Mouse (Mus musculus): ENCODE data around the gene BC016579. TPM values are rescaled to one million over a fixed set of nuclear protein-coding genes. Genes with fewer than 3 reads are reported as not detected.

The BC016579 gene
- polyA plus RNA-seq, 1 experiment from 2014 or later: not detected

GRCm38 (mm10) chr16:45613247-45613646, 40.6 kb downstream of the BC016579 start:
- ATAC-seq (replicated peaks; ENCODE audit: insufficient number of reproducible peaks, insufficient read depth, low FRiP score, low read depth): no peak
- no peak overlapping the region for H3K4me3 ChIP-seq
- H3K4me1 ChIP-seq (replicated peaks): no peaks in the 10 kb centered on the region
- H3K9me3 ChIP-seq (replicated peaks): no peaks in the 10 kb centered on the region
- H3K27ac ChIP-seq: no peak overlapping the region
- no peaks in the 10 kb centered on the region for H3K36me3 ChIP-seq
- no peaks in the 10 kb centered on the region for H3K27me3 ChIP-seq
- H3K9ac ChIP-seq: no peak overlapping the region
- 74% methylated on average over 2 of the region's 2 CpGs for WGBS
- H3K4me2 ChIP-seq: no peak overlapping the region

GRCm38 (mm10) chr16:45610267-45610666, 43.6 kb downstream of the BC016579 start, which contains the start of gene Gcsam:
TSS of gene Gcsam (plus strand) at chr16:45610380.
- no peaks in the 10 kb centered on the region for H3K9me3 ChIP-seq (replicated peaks)
- no peak within 1 kb of the TSS for H3K4me3 ChIP-seq
- no peaks in the 10 kb centered on the region for H3K4me1 ChIP-seq (replicated peaks)
- H3K27me3 ChIP-seq: no peaks in the 10 kb centered on the region
- WGBS: 52% methylated on average over 4 of the region's 4 CpGs
- no peak within 1 kb of the TSS for H3K27ac ChIP-seq
- no peak within 1 kb of the TSS for H3K4me2 ChIP-seq
- H3K9ac ChIP-seq: no peak within 1 kb of the TSS
- H3K36me3 ChIP-seq: no peaks in the 10 kb centered on the region
- ATAC-seq (replicated peaks; ENCODE audit: insufficient number of reproducible peaks, insufficient read depth, low FRiP score, low read depth): no peak

- Histone ChIP-seq H3K36me3 (no peaks in the 10 kb centered on the region), H3K4me2 (no peak overlapping the region), H3K4me3 (no peak overlapping the region), H3K4me1 (replicated peaks) (no peaks in the 10 kb centered on the region), H3K27me3 (no peaks in the 10 kb centered on the region), H3K27ac (no peak overlapping the region), H3K9ac (no peak overlapping the region), H3K9me3 (replicated peaks) (no peaks in the 10 kb centered on the region)
- ATAC-seq (replicated peaks; ENCODE audit: insufficient number of reproducible peaks, insufficient read depth, low FRiP score, low read depth): no peak
- 68% methylated on average over 3 of the region's 3 CpGs for WGBS
Observed at GRCm38 (mm10) chr16:45609300-45609699, 44.6 kb downstream of the BC016579 start.

- Histone ChIP-seq H3K4me1 (replicated peaks) (no peaks in the 10 kb centered on the region), H3K9me3 (replicated peaks) (no peaks in the 10 kb centered on the region), H3K9ac (no peak overlapping the region), H3K4me3 (no peak overlapping the region), H3K27me3 (no peaks in the 10 kb centered on the region), H3K27ac (no peak overlapping the region; the same call in 1 of the 2 replicates), H3K4me2 (no peak overlapping the region), H3K36me3 (no peaks in the 10 kb centered on the region)
- ATAC-seq (replicated peaks; ENCODE audit: insufficient number of reproducible peaks, insufficient read depth, low FRiP score, low read depth): no peak
- 38% methylated on average over 4 of the region's 4 CpGs for WGBS
Observed at GRCm38 (mm10) chr16:45608481-45608954, 45.4 kb downstream of the BC016579 start.

- H3K9ac ChIP-seq: no peak overlapping the region
- H3K4me2 ChIP-seq: no peak overlapping the region
- H3K27me3 ChIP-seq: no peaks in the 10 kb centered on the region
- no peak for ATAC-seq (replicated peaks; ENCODE audit: insufficient number of reproducible peaks, insufficient read depth, low FRiP score, low read depth)
- H3K4me3 ChIP-seq: no peak overlapping the region
- H3K36me3 ChIP-seq: no peaks in the 10 kb centered on the region
- H3K4me1 ChIP-seq (replicated peaks): no peaks in the 10 kb centered on the region
- H3K9me3 ChIP-seq (replicated peaks): no peaks in the 10 kb centered on the region
- H3K27ac ChIP-seq: no peak overlapping the region
Observed at GRCm38 (mm10) chr16:45595494-45595893, 58.4 kb downstream of the BC016579 start.

GRCm38 (mm10) chr16:45593656-45594055, 60.2 kb downstream of the BC016579 start:
- H3K27ac ChIP-seq: no peak overlapping the region
- ATAC-seq (replicated peaks; ENCODE audit: insufficient number of reproducible peaks, insufficient read depth, low FRiP score, low read depth): no peak
- no peaks in the 10 kb centered on the region for H3K4me1 ChIP-seq (replicated peaks)
- no peaks in the 10 kb centered on the region for H3K9me3 ChIP-seq (replicated peaks)
- 64% methylated on average over 1 of the region's 1 CpGs for WGBS
- no peak overlapping the region for H3K4me3 ChIP-seq
- no peaks in the 10 kb centered on the region for H3K27me3 ChIP-seq
- H3K9ac ChIP-seq: no peak overlapping the region
- no peak overlapping the region for H3K4me2 ChIP-seq
- no peaks in the 10 kb centered on the region for H3K36me3 ChIP-seq

- no peak overlapping the region for H3K4me3 ChIP-seq
- WGBS: 23% methylated on average over 2 of the region's 2 CpGs
- H3K9me3 ChIP-seq (replicated peaks): no peaks in the 10 kb centered on the region
- no peak overlapping the region for H3K4me2 ChIP-seq
- no peak overlapping the region for H3K9ac ChIP-seq
- no peaks in the 10 kb centered on the region for H3K36me3 ChIP-seq
- ATAC-seq (replicated peaks; ENCODE audit: insufficient number of reproducible peaks, insufficient read depth, low FRiP score, low read depth): no peak
- no peak overlapping the region for H3K27ac ChIP-seq
- no peaks in the 10 kb centered on the region; the same call in 1 of the 2 replicates for H3K27me3 ChIP-seq
- no peaks in the 10 kb centered on the region for H3K4me1 ChIP-seq (replicated peaks)
Observed at GRCm38 (mm10) chr16:45582512-45582911, 71.4 kb downstream of the BC016579 start.

- Histone ChIP-seq H3K4me2 (no peak overlapping the region), H3K9me3 (replicated peaks) (no peaks in the 10 kb centered on the region), H3K4me3 (no peak overlapping the region), H3K27me3 (no peaks in the 10 kb centered on the region; the same call in 1 of the 2 replicates), H3K4me1 (replicated peaks) (no peaks in the 10 kb centered on the region), H3K9ac (no peak overlapping the region), H3K27ac (no peak overlapping the region), H3K36me3 (no peaks in the 10 kb centered on the region)
- 53% methylated on average over 12 of the region's 12 CpGs for WGBS
- ATAC-seq (replicated peaks; ENCODE audit: insufficient number of reproducible peaks, insufficient read depth, low FRiP score, low read depth): no peak
Observed at GRCm38 (mm10) chr16:45579883-45580282, 74.0 kb downstream of the BC016579 start.

Other genes with a start within 250 kb of the BC016579 start
- gene Cd200, start 245.0 kb downstream of the BC016579 start, polyA plus RNA-seq (2015; fragmentation: Nextera tagmentation; extraction: Ambion mirVana): 28.7 and 33.1 TPM in 2 replicates
- not detected in 2 replicates for gene Gm609, start 161.1 kb downstream of the BC016579 start, polyA plus RNA-seq (2015; fragmentation: Nextera tagmentation; extraction: Ambion mirVana)
- gene Gm17783, start 122.0 kb downstream of the BC016579 start, polyA plus RNA-seq (2015; fragmentation: Nextera tagmentation; extraction: Ambion mirVana): not detected in 2 replicates
- not detected in 2 replicates for gene Slc9c1, start 118.8 kb downstream of the BC016579 start, polyA plus RNA-seq (2015; fragmentation: Nextera tagmentation; extraction: Ambion mirVana)
- gene Gcsam, start 43.7 kb downstream of the BC016579 start, polyA plus RNA-seq (2015; fragmentation: Nextera tagmentation; extraction: Ambion mirVana): 0.35 and 0.43 TPM in 2 replicates
- gene Tmprss7, start 39.6 kb upstream of the BC016579 start, polyA plus RNA-seq (2015; fragmentation: Nextera tagmentation; extraction: Ambion mirVana): 0.06 TPM in 1 of 2 replicates, not detected in the other
- gene Tagln3, start 70.5 kb upstream of the BC016579 start, polyA plus RNA-seq (2015; fragmentation: Nextera tagmentation; extraction: Ambion mirVana): 1.8 and 8.2 TPM in 2 replicates
- gene Abhd10, start 88.9 kb upstream of the BC016579 start, polyA plus RNA-seq (2015; fragmentation: Nextera tagmentation; extraction: Ambion mirVana): 24.9 and 29.3 TPM in 2 replicates

All from heart, embryonic 15.5 days (tissue).